Mouse (Mus musculus) limb, embryonic 12.5 days (tissue): Measurements from ENCODE around the gene Fbxo2. TPM values are rescaled to one million over a fixed set of nuclear protein-coding genes. Genes with fewer than 3 reads are reported as not detected.
"Not testable (repeated sequence)": the region's sequence is repeated elsewhere in the genome, so short reads cannot be mapped to it uniquely, and the experiment has no call there.

Experiments
- ATAC-seq: fragments of 200-750 bp; cut with Nextera tagmentation; 2 replicates; pipeline ENCODE4 v1.8.0; 2017; ENCODE audit warnings: low read depth, moderate TSS enrichment; ENCODE audit not compliant: insufficient number of reproducible peaks, insufficient read depth, low FRiP score, low TSS enrichment
- H3K27ac ChIP-seq: fragments of 300-500 bp; sonication (generic); 2 replicates; pipeline ENCODE4 v1.5.1; 2016; ENCODE audit warnings: mild to moderate bottlenecking, moderate library complexity
- H3K27me3 ChIP-seq: fragments of 300-500 bp; sonication (generic); 2 replicates; pipeline ENCODE4 v1.6.1; 2016; ENCODE audit warnings: mild to moderate bottlenecking, moderate library complexity
- H3K36me3 ChIP-seq: fragments of 300-500 bp; sonication (generic); 2 replicates; pipeline ENCODE4 v1.6.1; 2016; ENCODE audit warnings: mild to moderate bottlenecking, moderate library complexity
- H3K4me1 ChIP-seq: fragments of 300-500 bp; sonication (generic); replicated peaks from 2 replicates; pipeline ENCODE4 v1.6.1; 2016
- H3K4me2 ChIP-seq: fragments of 300-500 bp; sonication (generic); 2 replicates; pipeline ENCODE4 v1.6.1; 2016; ENCODE audit warnings: mild to moderate bottlenecking, moderate library complexity
- H3K4me3 ChIP-seq: fragments of 300-500 bp; sonication (generic); replicated peaks from 2 replicates; pipeline ENCODE4 v1.5.1; 2016; ENCODE audit warnings: mild to moderate bottlenecking
- H3K9ac ChIP-seq: fragments of 300-500 bp; sonication (generic); replicated peaks from 2 replicates; pipeline ENCODE4 v1.6.1; 2016; ENCODE audit warnings: mild to moderate bottlenecking, moderate library complexity
- H3K9me3 ChIP-seq: fragments of 300-500 bp; sonication (generic); 2 replicates; pipeline ENCODE4 v1.6.1; 2016; ENCODE audit warnings: mild to moderate bottlenecking, moderate library complexity
- WGBS: fragments of 180-500 bp; shearing (Covaris S2); methylation state at CpG from one replicate; pipeline ENCODE4 v1.1.7; 2016; 5-methylcytosine and 5-hydroxymethylcytosine counted together
- polyA plus RNA-seq: library from polyadenylated mRNA; unstranded; fragments of >200 nt; fragmentation: Nextera tagmentation; extraction: Ambion mirVana; gene quantifications from 2 replicates; pipeline ENCODE4 v1.2.1, GENCODE M21; 2016

Fbxo2 gene
- polyA plus RNA-seq, 1 experiment from 2014 or later = 2.5 TPM

DNA sequence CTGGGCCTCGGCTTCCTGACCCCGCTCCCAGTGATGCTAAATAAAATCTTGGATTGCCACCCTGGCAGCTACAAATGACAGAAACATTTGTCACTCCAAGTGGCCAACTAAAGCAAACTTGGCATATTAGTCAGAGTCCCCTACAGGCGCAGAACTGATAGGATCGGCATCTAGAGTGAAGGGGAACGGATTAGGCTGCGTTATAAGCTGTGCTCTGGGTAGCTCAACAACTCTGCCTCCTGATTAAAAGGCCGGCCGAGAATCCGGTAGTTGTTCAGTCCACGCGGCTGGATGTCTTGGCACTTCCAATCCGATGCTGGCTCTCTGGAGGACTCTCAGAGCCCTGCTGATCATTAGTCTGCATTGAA, 14.1 kb downstream of the Fbxo2 start:
- no peaks in the 10 kb centered on the region for H3K36me3 ChIP-seq
- H3K27me3 ChIP-seq = peaks cover 94% of the 10 kb centered on the region
- peaks cover 7% of the 10 kb centered on the region for H3K4me1 ChIP-seq
- no peak for ATAC-seq
- H3K27ac ChIP-seq = no peak overlapping the region
- no peak overlapping the region for H3K4me2 ChIP-seq
- no peak overlapping the region for H3K9ac ChIP-seq
- 11% methylated on average over 12 of the region's 12 CpGs for WGBS
- H3K9me3 ChIP-seq = no peaks in the 10 kb centered on the region
- H3K4me3 ChIP-seq = 0 out of 2 replicates have a peak overlapping the region, but pooled peaks have one; percentile 9

DNA sequence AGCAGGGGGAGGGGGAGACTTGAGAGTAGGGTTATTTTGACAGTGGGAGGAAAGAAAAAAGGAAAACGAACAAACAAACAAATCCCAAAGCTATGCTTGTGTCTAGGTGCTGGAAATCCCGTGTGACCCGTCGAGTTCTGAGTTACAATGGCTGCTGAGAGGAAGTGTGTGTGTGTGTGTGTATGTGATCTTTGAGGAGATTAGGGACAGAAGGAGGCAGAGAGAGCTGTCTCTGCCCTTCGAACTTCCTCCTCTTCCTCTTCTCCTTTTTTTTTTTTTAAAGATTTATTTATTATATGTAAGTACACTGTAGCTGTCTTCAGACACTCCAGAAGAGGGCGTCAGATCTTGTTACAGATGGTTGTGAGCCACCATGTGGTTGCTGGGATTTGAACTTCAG, 16.2 kb downstream of the Fbxo2 start:
- H3K27me3 ChIP-seq = peaks cover 78% of the 10 kb centered on the region
- H3K4me3 ChIP-seq, ATAC-seq, H3K9ac ChIP-seq, H3K4me2 ChIP-seq, H3K9me3 ChIP-seq, H3K27ac ChIP-seq, H3K36me3 ChIP-seq, H3K4me1 ChIP-seq: not testable (repeated sequence)
- WGBS = 76% methylated on average over 5 of the region's 6 CpGs

DNA sequence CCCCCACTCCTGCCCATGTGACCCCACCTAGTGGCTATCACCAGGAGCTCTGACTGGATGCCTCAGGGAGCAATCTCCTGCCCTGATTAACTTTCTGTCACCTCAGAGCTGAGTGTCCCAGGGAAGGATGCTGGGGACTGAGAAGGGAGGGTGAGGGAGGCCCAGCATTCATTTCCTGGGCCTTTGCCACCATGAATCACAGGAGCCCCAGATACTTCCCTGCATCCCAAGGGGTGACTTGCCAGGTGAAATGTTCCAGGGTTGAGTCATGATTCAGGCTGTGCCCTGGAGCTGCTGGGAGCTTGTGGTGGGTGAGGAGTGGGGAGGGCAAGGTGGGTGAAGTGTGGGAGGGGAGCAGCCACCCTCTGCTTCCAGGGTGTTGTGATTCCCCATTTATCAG, 17.3 kb downstream of the Fbxo2 start:
- Histone ChIP-seq H3K27me3 (peaks cover 67% of the 10 kb centered on the region), H3K4me2 (no peak overlapping the region), H3K9me3 (no peaks in the 10 kb centered on the region), H3K36me3 (no peaks in the 10 kb centered on the region), H3K4me1 (peaks cover 11% of the 10 kb centered on the region), H3K9ac (no peak overlapping the region), H3K27ac (no peak overlapping the region), H3K4me3 (no peak overlapping the region)
- no peak for ATAC-seq

DNA sequence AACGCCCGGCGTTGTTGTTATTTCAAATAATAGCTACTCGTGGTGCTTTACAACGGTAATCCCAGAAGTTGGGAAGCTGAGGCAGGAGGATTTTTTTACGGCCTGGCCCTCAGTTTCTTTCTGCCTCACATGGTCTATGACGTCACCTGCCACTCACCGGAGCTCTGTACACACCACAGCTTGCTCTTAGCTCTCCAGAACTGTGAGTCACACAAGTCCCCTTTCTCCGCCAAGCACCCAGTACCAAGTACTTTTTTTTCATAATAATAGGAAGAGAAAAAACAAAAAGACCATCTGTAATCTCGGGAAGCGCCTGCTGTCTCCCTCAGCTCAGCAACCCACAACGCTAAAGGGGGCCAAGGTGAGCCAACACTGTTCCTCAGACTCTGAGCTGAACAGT, 21.1 kb downstream of the Fbxo2 start:
- no peaks in the 10 kb centered on the region for H3K36me3 ChIP-seq
- H3K27me3 ChIP-seq = peaks cover 39% of the 10 kb centered on the region
- no peak overlapping the region for H3K27ac ChIP-seq
- no peak overlapping the region for H3K4me3 ChIP-seq
- no peak overlapping the region for H3K9ac ChIP-seq
- 89% methylated on average over 12 of the region's 12 CpGs for WGBS
- no peak for ATAC-seq
- H3K4me1 ChIP-seq = peaks cover 19% of the 10 kb centered on the region
- H3K4me2 ChIP-seq = no peak overlapping the region
- H3K9me3 ChIP-seq = no peaks in the 10 kb centered on the region

DNA sequence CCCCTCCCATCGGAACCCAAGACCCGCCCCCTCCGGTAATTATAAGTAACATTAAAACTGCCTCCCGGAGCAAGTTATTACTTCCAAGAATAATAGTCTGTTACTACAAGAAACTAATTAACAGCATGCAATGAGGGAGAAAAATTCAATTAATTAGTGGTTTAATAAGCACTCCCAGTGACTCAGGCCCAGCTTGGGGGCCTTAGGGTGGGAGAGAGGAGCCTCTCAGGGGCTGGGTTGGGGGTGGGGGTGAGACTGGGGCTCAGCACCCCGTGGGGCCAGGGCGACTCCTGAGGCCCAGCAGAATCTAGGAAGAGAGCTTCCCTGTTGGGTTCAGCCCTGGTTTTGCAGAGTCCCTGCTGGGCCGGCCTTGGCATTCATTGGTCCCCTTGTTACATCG, 21.9 kb downstream of the Fbxo2 start:
- Histone ChIP-seq H3K36me3 (no peaks in the 10 kb centered on the region), H3K9me3 (no peaks in the 10 kb centered on the region), H3K9ac (no peak overlapping the region), H3K27me3 (peaks cover 36% of the 10 kb centered on the region), H3K4me3 (no peak overlapping the region), H3K4me1 (peaks cover 19% of the 10 kb centered on the region), H3K27ac (no peak overlapping the region), H3K4me2 (no peak overlapping the region)
- 30% methylated on average over 8 of the region's 8 CpGs for WGBS
- no peak for ATAC-seq

DNA sequence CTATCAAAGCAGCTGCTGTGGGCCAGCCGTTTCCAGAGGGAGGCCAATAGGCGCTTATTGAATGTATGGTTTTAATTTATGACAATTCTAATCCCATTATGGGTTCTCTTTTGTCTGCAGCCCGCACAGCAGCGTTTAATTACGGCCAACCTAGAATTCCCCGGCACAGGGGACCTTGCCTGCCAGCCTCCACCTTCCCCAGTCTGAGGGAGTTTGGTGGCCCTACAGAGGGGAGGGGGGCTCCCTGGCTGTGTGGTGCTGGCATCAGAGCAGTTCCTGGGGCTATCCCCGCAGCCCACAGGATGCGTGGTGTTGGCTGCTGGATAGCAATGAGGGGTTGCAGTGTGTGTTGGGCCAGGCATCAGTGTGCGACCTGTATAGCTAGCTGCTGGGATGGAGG, 24.1 kb downstream of the Fbxo2 start:
- Histone ChIP-seq H3K4me1 (peaks cover 19% of the 10 kb centered on the region), H3K27ac (0 out of 2 replicates have a peak overlapping the region, but pooled peaks have one; percentile 29), H3K9ac (no peak overlapping the region), H3K27me3 (peaks cover 18% of the 10 kb centered on the region; the same call in 1 of the 2 replicates), H3K36me3 (no peaks in the 10 kb centered on the region), H3K9me3 (no peaks in the 10 kb centered on the region), H3K4me3 (no peak overlapping the region), H3K4me2 (no peak overlapping the region)
- 19% methylated on average over 9 of the region's 9 CpGs for WGBS
- 0 out of 2 replicates have a peak, but pooled peaks have one; percentile 39 for ATAC-seq

DNA sequence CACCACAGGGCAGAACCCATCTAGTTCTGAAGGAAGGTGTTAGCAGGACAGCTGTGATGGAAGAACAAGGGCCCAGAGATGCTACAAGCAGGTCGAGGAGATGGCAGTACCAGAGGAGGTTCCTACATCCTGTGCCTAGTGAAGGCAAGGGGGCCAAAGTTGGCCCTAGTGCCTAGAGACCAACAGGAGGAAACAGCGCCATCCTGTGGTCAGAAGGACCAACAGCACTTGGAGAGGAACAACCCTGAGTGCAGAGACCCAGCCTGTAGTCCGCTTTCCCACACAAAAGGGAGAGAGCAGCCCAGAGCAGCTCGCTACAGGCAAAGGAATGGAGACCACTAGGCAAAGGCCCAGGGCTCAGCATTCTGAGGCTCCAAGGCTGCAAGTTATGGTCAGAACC, 25.4 kb downstream of the Fbxo2 start:
- Histone ChIP-seq H3K9me3 (no peaks in the 10 kb centered on the region), H3K9ac (no peak overlapping the region), H3K4me2 (no peak overlapping the region), H3K27ac (no peak overlapping the region), H3K36me3 (no peaks in the 10 kb centered on the region), H3K4me3 (no peak overlapping the region), H3K27me3 (peaks cover 17% of the 10 kb centered on the region; the same call in 1 of the 2 replicates), H3K4me1 (peaks cover 19% of the 10 kb centered on the region)
- WGBS = 67% methylated on average over 4 of the region's 4 CpGs
- ATAC-seq = no peak

DNA sequence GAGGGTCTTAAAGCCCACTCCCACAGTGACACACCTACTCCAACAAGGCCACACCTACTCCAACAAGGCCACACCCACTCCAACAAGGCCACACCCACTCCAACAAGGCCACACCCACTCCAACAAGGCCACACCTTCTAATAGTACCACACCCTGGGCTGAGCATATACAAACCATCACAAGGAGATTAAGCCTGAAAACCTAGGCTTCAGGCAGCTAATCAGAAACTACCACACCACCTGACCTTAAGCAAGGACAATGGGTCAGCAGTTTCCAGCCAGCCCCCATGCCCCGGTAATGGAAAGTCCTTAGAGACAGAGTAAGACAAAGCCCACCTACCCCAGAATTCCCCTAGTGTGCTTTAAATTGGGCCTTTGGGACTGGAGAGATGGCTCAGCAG, 28.3 kb downstream of the Fbxo2 start:
- ATAC-seq, H3K4me3 ChIP-seq, H3K36me3 ChIP-seq, H3K4me2 ChIP-seq, H3K9me3 ChIP-seq, H3K9ac ChIP-seq, H3K27ac ChIP-seq: not testable (repeated sequence)
- H3K4me1 ChIP-seq = peaks cover 19% of the 10 kb centered on the region
- WGBS = 87% methylated on average over 1 of the region's 1 CpGs
- H3K27me3 ChIP-seq = peaks cover 27% of the 10 kb centered on the region; the same call in 1 of the 2 replicates

DNA sequence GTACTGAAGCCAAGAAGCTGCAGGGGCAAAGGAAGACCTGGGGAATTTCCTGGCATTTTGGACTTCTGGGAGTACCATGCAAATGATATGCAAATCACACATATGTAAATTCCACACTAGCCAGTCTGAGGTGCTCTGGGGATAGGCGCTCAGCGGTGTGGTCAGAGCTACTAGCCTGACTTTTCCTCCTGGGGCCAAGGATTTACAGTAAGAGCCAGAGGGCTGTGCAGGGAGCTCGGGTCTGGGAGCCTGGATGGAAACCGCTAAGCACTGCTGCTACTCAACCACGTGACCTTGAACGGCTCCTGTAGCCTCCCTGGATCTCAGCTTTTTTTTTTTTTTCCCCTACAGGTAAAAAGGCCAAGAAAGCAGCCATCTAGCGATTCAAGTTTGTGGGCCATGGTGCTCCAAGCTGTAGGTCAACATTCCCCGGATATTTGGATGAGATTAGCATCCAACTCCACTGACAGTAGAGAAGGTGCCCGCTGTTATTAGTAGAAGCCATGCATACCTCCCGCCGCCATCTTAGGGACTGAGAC, 32.4 kb downstream of the Fbxo2 start:
- Histone ChIP-seq H3K27ac (no peak overlapping the region), H3K9me3 (no peaks in the 10 kb centered on the region), H3K27me3 (peaks cover 23% of the 10 kb centered on the region; the same call in 1 of the 2 replicates), H3K4me1 (peaks cover 5% of the 10 kb centered on the region), H3K9ac (no peak overlapping the region), H3K36me3 (no peaks in the 10 kb centered on the region), H3K4me2 (0 out of 2 replicates have a peak overlapping the region, but pooled peaks have one; percentile 7), H3K4me3 (no peak overlapping the region)
- 32% methylated on average over 11 of the region's 11 CpGs for WGBS
- ATAC-seq = no peak

DNA sequence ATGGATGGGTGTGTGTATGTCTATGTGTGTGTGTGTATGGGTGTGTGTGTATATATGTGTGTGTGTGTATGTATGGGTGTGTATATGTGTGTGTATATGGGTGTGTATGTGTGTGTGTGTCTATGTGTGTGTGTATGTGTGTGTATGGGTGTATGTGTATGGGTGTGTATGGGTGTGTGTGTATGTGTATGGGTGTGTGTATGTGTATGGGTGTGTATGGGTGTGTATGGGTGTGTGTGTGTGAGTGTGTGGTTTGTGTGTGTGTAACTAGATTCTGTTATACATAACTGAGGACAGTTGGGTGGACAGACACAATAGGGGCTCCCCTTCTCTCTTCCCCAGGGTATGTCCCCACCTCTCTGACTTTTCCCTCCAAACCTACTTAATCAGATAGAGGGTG, 34.0 kb downstream of the Fbxo2 start:
- no peaks in the 10 kb centered on the region for H3K36me3 ChIP-seq
- ATAC-seq = no peak
- H3K9me3 ChIP-seq = no peaks in the 10 kb centered on the region
- H3K4me3 ChIP-seq = no peak overlapping the region
- peaks cover 35% of the 10 kb centered on the region for H3K27me3 ChIP-seq
- no peak overlapping the region for H3K9ac ChIP-seq
- no peak overlapping the region for H3K27ac ChIP-seq
- no peak overlapping the region for H3K4me2 ChIP-seq
- peaks cover 5% of the 10 kb centered on the region for H3K4me1 ChIP-seq

DNA sequence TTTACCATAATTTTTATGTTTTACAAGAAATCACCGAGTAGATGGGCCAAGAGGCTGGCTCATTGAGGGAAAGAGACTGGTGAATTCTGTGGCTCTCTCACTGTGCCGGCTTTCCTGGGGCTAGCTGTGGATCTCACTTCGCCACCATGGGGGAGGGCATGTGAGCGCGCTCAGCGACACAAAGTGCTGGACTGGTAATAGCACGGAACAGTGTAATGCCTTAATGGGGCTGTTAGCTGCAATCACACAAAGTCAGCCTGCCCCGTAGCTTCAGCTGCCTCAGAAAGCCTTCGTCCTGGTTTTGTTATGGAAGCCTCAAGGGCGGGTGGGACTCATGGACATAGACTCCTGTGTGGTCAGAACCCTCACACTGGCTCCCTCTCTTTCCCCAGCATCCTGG, 38.3 kb downstream of the Fbxo2 start:
- H3K4me2 ChIP-seq = no peak overlapping the region

DNA sequence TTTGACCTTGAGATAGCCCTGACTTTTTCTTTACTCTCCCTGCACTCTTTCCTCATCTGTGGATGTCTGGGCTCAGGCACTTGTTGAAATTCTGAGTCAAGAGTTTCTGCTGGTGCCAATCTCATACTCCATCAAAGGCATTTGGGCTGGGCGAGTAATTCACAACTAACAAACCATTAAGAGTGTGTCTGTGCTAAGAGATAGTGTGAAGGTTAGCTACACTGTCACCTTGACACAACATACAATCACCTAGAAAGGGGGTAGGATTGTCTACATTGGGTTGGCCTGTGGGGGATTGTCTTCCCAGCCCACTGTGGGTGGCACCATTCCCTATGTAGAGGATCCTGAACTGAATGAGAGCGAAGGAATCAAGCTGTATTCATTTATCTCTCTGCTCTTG, 43.1 kb downstream of the Fbxo2 start:
- H3K27me3 ChIP-seq = peaks cover 39% of the 10 kb centered on the region
- 86% methylated on average over 2 of the region's 2 CpGs for WGBS
- no peak overlapping the region for H3K4me2 ChIP-seq
- no peak for ATAC-seq
- no peak overlapping the region for H3K9ac ChIP-seq
- no peaks in the 10 kb centered on the region for H3K36me3 ChIP-seq
- H3K4me3 ChIP-seq = no peak overlapping the region
- no peaks in the 10 kb centered on the region for H3K9me3 ChIP-seq
- H3K27ac ChIP-seq = no peak overlapping the region
- H3K4me1 ChIP-seq = no peaks in the 10 kb centered on the region

More for the DNA sequence above, 38.3 kb downstream of the Fbxo2 start:
- no peak for ATAC-seq
- H3K9me3 ChIP-seq = no peaks in the 10 kb centered on the region
- no peak overlapping the region for H3K9ac ChIP-seq
- H3K4me3 ChIP-seq = no peak overlapping the region
- WGBS = 38% methylated on average over 10 of the region's 10 CpGs
- H3K27ac ChIP-seq = no peak overlapping the region
- H3K27me3 ChIP-seq = peaks cover 42% of the 10 kb centered on the region
- no peaks in the 10 kb centered on the region for H3K4me1 ChIP-seq
- H3K36me3 ChIP-seq = no peaks in the 10 kb centered on the region
